Mouse (Mus musculus): ENCODE measurements around the gene Gm17304.

- no peak for TF ChIP-seq CTCF (IDR thresholded peaks at IDR 0.05 in 2 of 3, conservative IDR thresholded peaks at IDR 0.05 in 1 of 3; ENCODE audit: control insufficient read depth in 1 of 3, insufficient read depth in 1 of 3, low read depth in 2 of 3, low read length in 3 of 3, poor library complexity in 1 of 3, severe bottlenecking in 1 of 3)
- no peak for TF ChIP-seq ZNF384 (IDR thresholded peaks at IDR 0.05; ENCODE audit: low read depth, low read length)
- TF ChIP-seq ETS1 (IDR thresholded peaks at IDR 0.05; ENCODE audit: low read depth, low read length): no peak
- no peak for TF ChIP-seq JUND (IDR thresholded peaks at IDR 0.05; ENCODE audit: low read depth, low read length)
- TF ChIP-seq MYB (IDR thresholded peaks at IDR 0.05; ENCODE audit: low read depth, low read length): no peak
Observed at GRCm38 (mm10) chr5:106599482-106599881, 9.4 kb upstream of the Gm17304 start.
